Mouse (Mus musculus) heart, postnatal 36 days (tissue): ENCODE data around the gene Tmem8. TPM values are rescaled to one million over a fixed set of nuclear protein-coding genes. Genes with fewer than 3 reads are reported as not detected.
A peak's percentile ranks its signal among the peaks of the same experiment; 100 is the strongest.

ENCODE experiments used
- DNase-seq, 2 experiments: peaks; one replicate each; pipeline ENCODE4 v3.0.0; 2021 to 2022
- intact Hi-C: fragments of 180-260 bp; cut with DNase I; formaldehyde crosslinking; loops from one replicate; pipeline ENCODE4 v1.15.1; 2025
- total RNA-seq, 2 experiments: library from RNA; stranded (reverse); gene quantifications; 2 replicates each; pipeline ENCODE4 v1.2.3; 2021

Gene Tmem8
- total RNA-seq, 2 experiments from 2014 or later: 3.6 to 4.1 TPM

GRCm38 (mm10) chr17:26137751-26138130 lies 24.6 kb downstream of the Tmem8 start:
- DNase-seq: no peak
- intact Hi-C loops: loop anchor here (1.0 to 5.0 kb wide), 2 partner anchors 14 to 105 kb away; partner anchors contain the start of genes Fam234a and Mrpl28

GRCm38 (mm10) chr17:26138239-26138836 lies 25.2 kb downstream of the Tmem8 start, which contains the start of gene Axin1:
Gene Axin1, plus strand, starts transcription at chr17:26138688.
- intact Hi-C loops: loop anchor here (1.0 to 5.0 kb wide), 2 partner anchors 15 to 104 kb away; partner anchors contain the start of genes Fam234a and Mrpl28
- peak; percentile 88 to 93 for DNase-seq

- DNase-seq: no peak
- intact Hi-C loops: loop anchor here (1.0 to 5.0 kb wide), 2 partner anchors 16 to 103 kb away; partner anchors contain the start of genes Fam234a and Mrpl28
Observed at GRCm38 (mm10) chr17:26138901-26139381, 25.8 kb downstream of the Tmem8 start.

- DNase-seq: no peak
- intact Hi-C loops: no loop called here
Observed at GRCm38 (mm10) chr17:26142796-26143195, 29.7 kb downstream of the Tmem8 start.

- intact Hi-C loops: no loop called here
- no peak for DNase-seq
Observed at GRCm38 (mm10) chr17:26143386-26143785, 30.3 kb downstream of the Tmem8 start.

GRCm38 (mm10) chr17:26149056-26149455 lies 36.0 kb downstream of the Tmem8 start:
- intact Hi-C loops: no loop called here

GRCm38 (mm10) chr17:26151886-26152630 lies 39.0 kb downstream of the Tmem8 start:
- intact Hi-C loops: no loop called here

More at GRCm38 (mm10) chr17:26149056-26149455, 36.0 kb downstream of the Tmem8 start:
- no peak for DNase-seq

GRCm38 (mm10) chr17:26162736-26163135 lies 49.6 kb downstream of the Tmem8 start:
- DNase-seq: no peak
- intact Hi-C loops: no loop called here

More at GRCm38 (mm10) chr17:26151886-26152630, 39.0 kb downstream of the Tmem8 start:
- no peak for DNase-seq

GRCm38 (mm10) chr17:26168039-26168438 lies 54.9 kb downstream of the Tmem8 start:
- intact Hi-C loops: no loop called here
- no peak for DNase-seq

Other genes with a start within 250 kb of the Tmem8 start
- 100 to 1,000 TPM; 272 to 286 TPM for gene Mcrip2, start 244.5 kb upstream of the Tmem8 start, total RNA-seq
- 10 to 100 TPM; 16.1 to 18.1 TPM for gene Mettl26, start 238.2 kb upstream of the Tmem8 start, total RNA-seq
- under 1 TPM; 0.41 to 0.64 TPM for gene Wfikkn1, start 232.4 kb upstream of the Tmem8 start, total RNA-seq
- gene Rab40c, start 193.6 kb upstream of the Tmem8 start, total RNA-seq: 10 to 100 TPM; 18.4 to 21.2 TPM
- 10 to 100 TPM; 45.6 to 48.2 TPM for gene Pigq, start 168.4 kb upstream of the Tmem8 start, total RNA-seq
- gene Nhlrc4, start 168.3 kb upstream of the Tmem8 start, total RNA-seq: under 1 TPM in 1 of 2 experiments, not detected in 1; 0.19 TPM
- under 1 TPM; 0.19 to 0.33 TPM for gene A930017K11Rik, start 160.7 kb upstream of the Tmem8 start, total RNA-seq
- gene Capn15, start 127.5 kb upstream of the Tmem8 start, total RNA-seq: 1 to 10 TPM; 7.2 TPM
- 10 to 100 TPM; 29.2 to 29.7 TPM for gene Rab11fip3, start 43.7 kb upstream of the Tmem8 start, total RNA-seq
- gene Decr2, start 23.0 kb upstream of the Tmem8 start, total RNA-seq: 10 to 100 TPM; 10.2 to 11.2 TPM
- 1 to 10 TPM; 2.8 to 3.5 TPM for gene Nme4, start 17.7 kb upstream of the Tmem8 start, total RNA-seq
- 100 to 1,000 TPM; 134 to 148 TPM for gene Mrpl28, start 10.2 kb downstream of the Tmem8 start, total RNA-seq
- gene Axin1, start 25.4 kb downstream of the Tmem8 start, total RNA-seq: 10 to 100 TPM; 15.9 to 17.3 TPM
- not detected for gene Pdia2, start 85.8 kb downstream of the Tmem8 start, total RNA-seq
- gene Rgs11, start 89.7 kb downstream of the Tmem8 start, total RNA-seq: 1 to 10 TPM in 1 of 2 experiments, under 1 TPM in 1; 0.19 to 1.4 TPM
- under 1 TPM in 1 of 2 experiments, not detected in 1; 0.31 TPM for gene Arhgdig, start 94.5 kb downstream of the Tmem8 start, total RNA-seq
- gene Fam234a, start 130.9 kb downstream of the Tmem8 start, total RNA-seq: 100 to 1,000 TPM; 128 to 142 TPM
- gene Luc7l, start 139.6 kb downstream of the Tmem8 start, total RNA-seq: 10 to 100 TPM; 14.3 to 15.3 TPM